Mouse (Mus musculus): Measurements from ENCODE around the gene Fiz1. TPM values are rescaled to one million over a fixed set of nuclear protein-coding genes. Genes with fewer than 3 reads are reported as not detected.

The Fiz1 gene
- polyA plus RNA-seq, 1 experiment, result 36.1 TPM

- Histone ChIP-seq H3K27me3 (ENCODE audit: control insufficient read depth, insufficient read depth, low read length) (no peaks in the 10 kb centered on the region), H3K4me1 (ENCODE audit: control insufficient read depth, insufficient read depth, low read length) (peaks cover 3% of the 10 kb centered on the region; the same call in 1 of the 2 replicates), H3K4me3 (ENCODE audit: control insufficient read depth, low read depth, low read length) (no peak overlapping the region), H3K36me3 (ENCODE audit: control insufficient read depth, insufficient read depth, low read length) (no peaks in the 10 kb centered on the region), H3K27ac (ENCODE audit: control insufficient read depth, insufficient read depth, low read depth, low read length) (no peak overlapping the region)
- TF ChIP-seq CTCF (IDR thresholded peaks at IDR 0.05; ENCODE audit: control insufficient read depth, insufficient read depth, insufficient replicate concordance, low read depth, low read length) (no peak; the same call in 1 of the 2 replicates), POLR2A (IDR thresholded peaks at IDR 0.05; ENCODE audit: control insufficient read depth, low read depth, low read length) (no peak)
Measured at GRCm38 (mm10) chr7:4976832-4977231, 37.7 kb downstream of the Fiz1 start.

DNA sequence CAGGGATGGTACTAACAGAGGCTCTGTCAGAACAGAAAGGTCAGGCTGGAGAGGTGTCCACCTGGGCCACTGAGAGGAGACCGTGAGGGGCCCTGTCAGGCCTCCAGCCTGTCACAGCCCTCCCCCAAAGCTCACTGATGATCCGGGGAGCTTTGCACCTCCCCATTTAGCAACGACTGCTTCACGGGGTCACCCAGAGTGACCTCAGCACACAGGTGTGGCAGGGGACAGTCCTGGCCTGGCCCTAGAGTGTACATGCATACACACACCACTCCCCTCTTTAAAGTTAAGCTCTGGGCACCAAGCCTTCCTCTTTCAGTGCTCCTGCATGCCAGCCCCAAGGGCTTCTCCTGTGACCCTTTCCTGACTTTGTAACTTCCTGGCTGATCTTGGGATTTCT, 39.0 kb downstream of the Fiz1 start:
- H3K4me1 ChIP-seq (ENCODE audit: control insufficient read depth, insufficient read depth, low read length), result peaks cover 3% of the 10 kb centered on the region; the same call in 1 of the 2 replicates
- no peak overlapping the region for H3K4me3 ChIP-seq (ENCODE audit: control insufficient read depth, low read depth, low read length)
- TF ChIP-seq POLR2A (IDR thresholded peaks at IDR 0.05; ENCODE audit: control insufficient read depth, low read depth, low read length) (no peak), CTCF (IDR thresholded peaks at IDR 0.05; ENCODE audit: control insufficient read depth, insufficient read depth, insufficient replicate concordance, low read depth, low read length) (no peak)
- no peak overlapping the region for H3K27ac ChIP-seq (ENCODE audit: control insufficient read depth, insufficient read depth, low read depth, low read length)
- no peaks in the 10 kb centered on the region for H3K27me3 ChIP-seq (ENCODE audit: control insufficient read depth, insufficient read depth, low read length)
- H3K36me3 ChIP-seq (ENCODE audit: control insufficient read depth, insufficient read depth, low read length), result no peaks in the 10 kb centered on the region

- Histone ChIP-seq H3K4me1 (ENCODE audit: control insufficient read depth, insufficient read depth, low read length) (peaks cover 3% of the 10 kb centered on the region; the same call in 1 of the 2 replicates), H3K27ac (ENCODE audit: control insufficient read depth, insufficient read depth, low read depth, low read length) (no peak overlapping the region)
Measured at GRCm38 (mm10) chr7:4972321-4973047, 42.0 kb downstream of the Fiz1 start.

DNA sequence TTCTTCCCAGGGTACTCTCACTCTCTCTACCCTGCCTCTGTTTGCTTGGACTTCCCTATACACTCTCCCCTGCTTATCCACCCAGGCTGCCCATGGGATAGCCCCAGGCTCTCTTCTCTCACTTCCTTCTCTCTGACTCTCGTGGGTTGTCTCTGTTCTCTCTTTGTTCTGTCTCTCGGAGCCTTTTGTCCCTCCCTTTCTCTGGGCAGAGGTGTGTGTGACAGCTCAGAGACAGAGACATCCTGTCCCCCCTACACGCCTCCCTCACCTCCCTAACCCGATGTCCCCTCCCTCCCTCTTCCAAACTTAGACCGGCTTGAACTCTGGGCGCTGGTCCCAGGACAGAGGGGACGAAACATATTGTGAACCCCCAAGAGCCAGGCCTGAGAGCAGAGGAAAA, 42.8 kb downstream of the Fiz1 start:
- Histone ChIP-seq H3K27ac (ENCODE audit: control insufficient read depth, insufficient read depth, low read depth, low read length) (no peak overlapping the region), H3K27me3 (ENCODE audit: control insufficient read depth, insufficient read depth, low read length) (no peaks in the 10 kb centered on the region), H3K4me1 (ENCODE audit: control insufficient read depth, insufficient read depth, low read length) (peaks cover 3% of the 10 kb centered on the region; the same call in 1 of the 2 replicates), H3K36me3 (ENCODE audit: control insufficient read depth, insufficient read depth, low read length) (no peaks in the 10 kb centered on the region), H3K4me3 (ENCODE audit: control insufficient read depth, low read depth, low read length) (no peak overlapping the region)
- no peak for TF ChIP-seq POLR2A (IDR thresholded peaks at IDR 0.05; ENCODE audit: control insufficient read depth, low read depth, low read length)
- no peak for TF ChIP-seq CTCF (IDR thresholded peaks at IDR 0.05; ENCODE audit: control insufficient read depth, insufficient read depth, insufficient replicate concordance, low read depth, low read length)

More at GRCm38 (mm10) chr7:4972321-4973047, 42.0 kb downstream of the Fiz1 start:
- Histone ChIP-seq H3K27me3 (ENCODE audit: control insufficient read depth, insufficient read depth, low read length) (no peaks in the 10 kb centered on the region), H3K36me3 (ENCODE audit: control insufficient read depth, insufficient read depth, low read length) (no peaks in the 10 kb centered on the region), H3K4me3 (ENCODE audit: control insufficient read depth, low read depth, low read length) (no peak overlapping the region)
- no peak for TF ChIP-seq CTCF (IDR thresholded peaks at IDR 0.05; ENCODE audit: control insufficient read depth, insufficient read depth, insufficient replicate concordance, low read depth, low read length)

GRCm38 (mm10) chr7:4971068-4971467, 43.4 kb downstream of the Fiz1 start, which contains the start of gene Sbk3:
TSS of gene Sbk3 (minus strand) at chr7:4971168.
- Histone ChIP-seq H3K4me1 (ENCODE audit: control insufficient read depth, insufficient read depth, low read length) (peaks cover 3% of the 10 kb centered on the region; the same call in 1 of the 2 replicates), H3K27me3 (ENCODE audit: control insufficient read depth, insufficient read depth, low read length) (no peaks in the 10 kb centered on the region), H3K27ac (ENCODE audit: control insufficient read depth, insufficient read depth, low read depth, low read length) (no peak within 1 kb of the TSS), H3K36me3 (ENCODE audit: control insufficient read depth, insufficient read depth, low read length) (no peaks in the 10 kb centered on the region), H3K4me3 (ENCODE audit: control insufficient read depth, low read depth, low read length) (no peak within 1 kb of the TSS)
- no peak for TF ChIP-seq CTCF (IDR thresholded peaks at IDR 0.05; ENCODE audit: control insufficient read depth, insufficient read depth, insufficient replicate concordance, low read depth, low read length)
- TF ChIP-seq POLR2A (IDR thresholded peaks at IDR 0.05; ENCODE audit: control insufficient read depth, low read depth, low read length), result no peak

DNA sequence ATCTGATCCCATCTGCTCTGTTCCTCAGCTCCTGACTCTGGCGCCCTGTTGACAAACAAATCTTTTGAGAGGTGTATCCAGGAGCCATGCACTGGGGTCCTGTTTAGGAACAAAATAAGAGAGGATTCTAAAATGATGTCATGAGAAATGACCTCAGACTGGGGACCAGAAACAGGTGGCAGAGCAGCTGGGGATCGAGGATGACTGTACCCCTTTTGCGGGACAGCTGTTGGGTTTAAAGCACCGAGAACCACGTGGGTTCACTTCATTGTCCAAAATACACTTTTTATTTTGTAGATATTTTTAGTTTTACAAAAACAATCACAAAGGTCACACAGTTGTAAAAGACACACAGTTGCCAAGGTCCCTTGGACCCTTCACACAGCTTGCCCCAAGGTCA, 49.5 kb downstream of the Fiz1 start:
- no peak for TF ChIP-seq POLR2A (IDR thresholded peaks at IDR 0.05; ENCODE audit: control insufficient read depth, low read depth, low read length)
- no peak for TF ChIP-seq CTCF (IDR thresholded peaks at IDR 0.05; ENCODE audit: control insufficient read depth, insufficient read depth, insufficient replicate concordance, low read depth, low read length)
- H3K27ac ChIP-seq (ENCODE audit: control insufficient read depth, insufficient read depth, low read depth, low read length), result no peak overlapping the region
- H3K27me3 ChIP-seq (ENCODE audit: control insufficient read depth, insufficient read depth, low read length), result no peaks in the 10 kb centered on the region
- no peaks in the 10 kb centered on the region for H3K36me3 ChIP-seq (ENCODE audit: control insufficient read depth, insufficient read depth, low read length)
- peaks cover 7% of the 10 kb centered on the region for H3K4me1 ChIP-seq (ENCODE audit: control insufficient read depth, insufficient read depth, low read length)
- H3K4me3 ChIP-seq (ENCODE audit: control insufficient read depth, low read depth, low read length), result no peak overlapping the region

DNA sequence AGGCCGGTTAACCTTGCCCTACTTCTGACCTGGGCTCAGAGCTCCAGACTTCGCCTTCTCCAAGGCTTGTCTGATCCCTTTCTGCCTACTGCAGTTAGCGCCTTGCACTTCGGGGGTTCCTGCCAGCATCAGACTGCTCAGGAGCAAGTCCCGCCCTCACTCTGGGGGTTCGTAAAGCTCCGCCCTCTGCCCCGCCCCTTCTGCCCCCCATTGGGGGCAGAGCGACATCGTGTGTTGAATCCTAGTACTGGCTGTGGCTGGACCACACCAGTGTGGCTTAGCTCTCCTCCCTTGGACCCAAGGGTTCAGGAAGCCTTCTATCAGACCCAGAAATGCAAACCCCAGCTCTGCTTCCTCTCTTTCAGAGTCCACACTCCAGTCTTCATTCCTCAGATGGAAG, 50.2 kb downstream of the Fiz1 start, which contains the start of gene Sbk2:
Gene Sbk2, minus strand, starts transcription at position 135 of the 400 bp plus-strand sequence.
- Histone ChIP-seq H3K27ac (ENCODE audit: control insufficient read depth, insufficient read depth, low read depth, low read length) (no peak within 1 kb of the TSS), H3K36me3 (ENCODE audit: control insufficient read depth, insufficient read depth, low read length) (no peaks in the 10 kb centered on the region), H3K27me3 (ENCODE audit: control insufficient read depth, insufficient read depth, low read length) (no peaks in the 10 kb centered on the region), H3K4me3 (ENCODE audit: control insufficient read depth, low read depth, low read length) (no peak within 1 kb of the TSS), H3K4me1 (ENCODE audit: control insufficient read depth, insufficient read depth, low read length) (peaks cover 7% of the 10 kb centered on the region)
- peak; percentile 63; the same call in 1 of the 2 replicates for TF ChIP-seq CTCF (IDR thresholded peaks at IDR 0.05; ENCODE audit: control insufficient read depth, insufficient read depth, insufficient replicate concordance, low read depth, low read length)
- no peak for TF ChIP-seq POLR2A (IDR thresholded peaks at IDR 0.05; ENCODE audit: control insufficient read depth, low read depth, low read length)
